Mouse (Mus musculus) megakaryocyte, embryonic 14.5 days (primary cell): ENCODE measurements around the gene Mettl3.

Experiments
- FLI1 ChIP-seq: IDR thresholded peaks from 2 replicates; pipeline ENCODE4 v1.6.1; 2012; ENCODE audit warnings: low read length, inconsistent platforms, mixed read lengths
- GATA1 ChIP-seq: IDR thresholded peaks from 3 replicates; pipeline ENCODE4 v1.6.1; 2012; ENCODE audit warnings: mixed read lengths, low read length, inconsistent platforms, borderline replicate concordance

DNA sequence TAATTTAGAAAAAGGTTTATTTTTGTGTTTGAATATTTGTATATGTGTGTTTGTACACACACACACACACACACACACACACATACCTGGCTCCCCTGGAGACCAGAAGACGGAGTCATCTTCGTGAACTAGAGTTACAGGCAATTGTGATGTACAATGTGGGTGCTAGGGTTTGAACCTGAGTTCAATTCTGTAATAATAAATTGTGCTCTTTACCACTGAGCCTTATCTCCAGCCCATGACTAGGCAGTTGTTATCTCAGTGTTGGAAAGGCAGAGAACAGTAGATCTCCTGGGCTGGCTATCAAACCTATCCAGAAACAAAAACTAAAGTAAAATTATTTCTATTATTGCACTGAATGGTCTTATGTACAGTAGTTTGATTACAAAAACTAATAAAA, 1.2 kb upstream of the Mettl3 start:
- no peak for TF ChIP-seq FLI1
- TF ChIP-seq GATA1: no peak
